Mouse (Mus musculus) heart, embryonic 16.5 days (tissue): ENCODE data around the gene Vti1b. TPM values are rescaled to one million over a fixed set of nuclear protein-coding genes. Genes with fewer than 3 reads are reported as not detected.

Source experiments
- ATAC-seq: fragments of 200-750 bp; cut with Nextera tagmentation; replicated peaks from 2 replicates; pipeline ENCODE4 v1.8.0; 2017; ENCODE audit warnings: moderate number of reproducible peaks; ENCODE audit not compliant: insufficient read depth, low FRiP score; ENCODE audit errors: extremely low read depth
- H3K27ac ChIP-seq: fragments of 300-500 bp; sonication (generic); 2 replicates; pipeline ENCODE4 v1.5.1; 2014; ENCODE audit warnings: mild to moderate bottlenecking, low read length, control low read depth, moderate library complexity
- H3K27me3 ChIP-seq: fragments of 300-500 bp; sonication (generic); 2 replicates; pipeline ENCODE4 v1.6.1; 2014; ENCODE audit warnings: low read length, mixed read lengths; ENCODE audit not compliant: control insufficient read depth, insufficient read depth
- H3K36me3 ChIP-seq: fragments of 300-500 bp; sonication (generic); 2 replicates; pipeline ENCODE4 v1.6.1; 2014; ENCODE audit not compliant: control insufficient read depth, insufficient read depth
- H3K4me1 ChIP-seq: fragments of 300-500 bp; sonication (generic); 2 replicates; pipeline ENCODE4 v1.6.1; 2014; ENCODE audit warnings: low read length, mixed read lengths; ENCODE audit not compliant: control insufficient read depth, insufficient read depth
- H3K4me2 ChIP-seq: fragments of 300-500 bp; sonication (generic); 2 replicates; pipeline ENCODE4 v1.6.1; 2014; ENCODE audit warnings: low read depth, mild to moderate bottlenecking, control low read depth, low read length
- H3K4me3 ChIP-seq: fragments of 300-500 bp; sonication (generic); 2 replicates; pipeline ENCODE4 v1.5.1; 2014; ENCODE audit warnings: mild to moderate bottlenecking, control low read depth, low read length
- H3K9ac ChIP-seq: fragments of 300-500 bp; sonication (generic); 2 replicates; pipeline ENCODE4 v1.6.1; 2014; ENCODE audit warnings: low read length, control low read depth
- H3K9me3 ChIP-seq: fragments of 300-500 bp; sonication (generic); replicated peaks from 2 replicates; pipeline ENCODE4 v1.6.1; 2016; ENCODE audit warnings: low read length; ENCODE audit not compliant: control insufficient read depth
- WGBS: fragments of 180-500 bp; shearing (Covaris S2); extraction: QIAGEN DNeasy Blood & Tissue Kit; methylation state at CpG from one replicate; pipeline ENCODE4 v1.1.7; 2014; 5-methylcytosine and 5-hydroxymethylcytosine counted together
- polyA plus RNA-seq: library from polyadenylated mRNA; unstranded; fragments of >200 nt; fragmentation: Nextera tagmentation; extraction: Ambion mirVana; gene quantifications from 2 replicates; pipeline ENCODE4 v1.2.1, GENCODE M21; 2015

Vti1b gene
- polyA plus RNA-seq, 1 experiment from 2014 or later: 98.8 TPM

DNA sequence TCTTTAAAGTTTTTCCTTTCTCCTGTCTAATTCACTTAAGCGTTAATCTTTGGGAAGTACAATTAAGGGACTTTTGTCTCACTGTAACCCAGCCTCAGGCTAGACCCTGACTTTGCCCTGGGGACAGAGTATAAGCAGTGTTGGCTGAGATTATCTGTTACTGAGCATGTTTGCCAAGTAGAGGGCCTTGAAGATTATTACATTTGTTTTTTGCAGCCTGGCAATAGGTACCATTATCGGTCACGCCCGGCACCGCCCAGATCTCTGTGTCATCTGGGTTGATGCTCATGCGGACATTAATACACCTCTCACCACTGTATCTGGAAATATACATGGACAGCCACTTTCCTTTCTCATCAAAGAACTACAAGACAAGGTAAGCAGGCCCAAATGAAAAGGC, 22.8 kb downstream of the Vti1b start:
- Histone ChIP-seq H3K4me3 (no peak overlapping the region), H3K4me1 (0 out of 2 replicates have a peak, but pooled peaks cover 3% of the 10 kb centered on the region), H3K36me3 (peaks cover under 1% of the 10 kb centered on the region; the same call in 1 of the 2 replicates), H3K9me3 (no peaks in the 10 kb centered on the region), H3K4me2 (no peak overlapping the region), H3K9ac (no peak overlapping the region), H3K27ac (no peak overlapping the region), H3K27me3 (no peaks in the 10 kb centered on the region)
- ATAC-seq: no peak
- WGBS: 91% methylated on average over 6 of the region's 6 CpGs

DNA sequence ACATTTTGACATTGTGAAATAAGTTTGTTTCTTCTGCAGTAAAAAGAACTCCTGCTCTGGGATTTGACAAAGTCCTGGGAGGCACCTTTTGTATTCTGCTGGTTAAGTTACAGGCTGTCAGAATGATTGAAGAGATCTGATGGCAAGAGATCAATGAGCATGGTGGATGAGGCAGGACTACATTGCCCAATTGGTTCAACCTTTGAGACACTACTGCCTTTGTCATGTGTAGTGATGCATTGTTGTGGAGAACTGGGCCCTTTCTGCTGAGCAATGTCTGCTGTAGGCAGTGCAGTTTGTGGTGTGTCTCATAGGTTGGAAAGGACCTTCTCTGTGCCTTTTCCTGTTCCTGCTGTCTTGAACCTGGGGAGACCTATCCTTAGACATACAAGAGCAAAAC, 31.1 kb downstream of the Vti1b start:
- H3K4me2 ChIP-seq: no peak overlapping the region
- no peak for ATAC-seq
- H3K4me3 ChIP-seq: no peak overlapping the region
- H3K9me3 ChIP-seq: no peaks in the 10 kb centered on the region
- no peaks in the 10 kb centered on the region for H3K4me1 ChIP-seq
- H3K27me3 ChIP-seq: no peaks in the 10 kb centered on the region
- no peak overlapping the region for H3K27ac ChIP-seq
- no peak overlapping the region for H3K9ac ChIP-seq
- H3K36me3 ChIP-seq: no peaks in the 10 kb centered on the region

DNA sequence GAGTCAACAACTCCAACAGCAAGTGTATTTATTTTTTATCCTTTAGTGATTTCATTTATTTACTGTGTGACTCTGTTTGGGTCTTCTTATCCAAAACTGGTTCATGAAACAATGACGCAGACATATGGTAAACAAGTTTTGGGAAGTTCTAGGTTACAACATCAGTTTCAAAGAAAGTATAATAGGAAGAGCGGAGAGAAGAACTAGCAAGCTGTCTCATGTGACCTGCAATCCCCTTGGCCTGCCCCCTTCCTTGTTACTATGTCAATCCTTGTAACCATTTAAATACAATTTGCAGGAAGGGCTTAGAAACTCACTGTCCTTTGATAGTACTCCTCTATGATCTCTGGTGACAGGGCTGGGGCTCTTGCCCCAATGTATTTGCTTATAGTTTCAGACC, 31.7 kb downstream of the Vti1b start:
- H3K4me3 ChIP-seq: no peak overlapping the region
- WGBS: 76% methylated on average over 2 of the region's 2 CpGs
- no peaks in the 10 kb centered on the region for H3K27me3 ChIP-seq
- H3K36me3 ChIP-seq: no peaks in the 10 kb centered on the region
- no peak overlapping the region for H3K27ac ChIP-seq
- H3K9ac ChIP-seq: no peak overlapping the region
- no peaks in the 10 kb centered on the region for H3K4me1 ChIP-seq
- H3K9me3 ChIP-seq: no peaks in the 10 kb centered on the region
- no peak for ATAC-seq
- H3K4me2 ChIP-seq: no peak overlapping the region

DNA sequence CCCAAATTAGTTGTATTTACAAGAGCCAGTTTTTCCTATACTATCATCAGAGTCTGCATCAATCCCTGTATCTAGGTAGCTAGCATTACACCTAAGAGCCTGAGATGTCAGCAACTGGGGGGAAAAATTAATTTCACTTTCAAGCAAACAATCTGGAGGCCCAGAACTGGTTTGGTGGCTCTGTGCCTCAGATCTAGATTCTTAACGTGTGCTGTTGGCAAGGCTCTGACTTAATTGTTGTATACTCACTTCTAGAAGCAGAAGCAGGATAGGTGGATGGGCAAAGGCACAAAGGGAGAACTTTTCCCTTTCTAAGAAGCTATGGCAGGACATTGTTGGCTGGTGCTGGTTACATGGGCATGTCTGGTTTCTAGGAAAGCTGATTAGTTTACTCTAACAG, 33.0 kb downstream of the Vti1b start:
- no peak for ATAC-seq
- no peaks in the 10 kb centered on the region for H3K36me3 ChIP-seq
- H3K9ac ChIP-seq: no peak overlapping the region
- H3K27me3 ChIP-seq: no peaks in the 10 kb centered on the region
- H3K4me1 ChIP-seq: 0 out of 2 replicates have a peak, but pooled peaks cover 5% of the 10 kb centered on the region
- 35% methylated on average over 1 of the region's 1 CpGs for WGBS
- no peak overlapping the region for H3K27ac ChIP-seq
- no peak overlapping the region for H3K4me3 ChIP-seq
- no peak overlapping the region for H3K4me2 ChIP-seq
- H3K9me3 ChIP-seq: no peaks in the 10 kb centered on the region

DNA sequence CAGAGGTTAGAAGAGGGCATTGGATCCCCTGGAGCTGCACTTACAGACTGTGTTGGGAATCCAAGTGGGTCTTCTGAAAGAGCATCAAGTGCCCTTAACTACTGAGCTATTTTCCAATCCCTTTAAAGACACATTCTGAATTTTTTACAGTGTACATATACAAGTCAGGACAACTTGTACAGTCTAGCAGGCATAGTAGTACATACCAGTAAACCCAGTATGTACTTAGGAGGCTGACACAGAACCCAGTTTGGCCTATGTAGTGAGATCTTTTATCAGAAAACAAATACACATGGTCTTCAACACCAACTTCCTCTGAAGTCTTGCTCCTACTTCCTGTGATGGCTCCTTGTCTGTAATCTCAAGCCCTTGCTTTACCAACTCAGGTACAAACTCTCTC, 33.5 kb downstream of the Vti1b start:
- no peaks in the 10 kb centered on the region for H3K36me3 ChIP-seq
- H3K27ac ChIP-seq: no peak overlapping the region
- no peak overlapping the region for H3K4me3 ChIP-seq
- H3K4me2 ChIP-seq: no peak overlapping the region
- H3K27me3 ChIP-seq: no peaks in the 10 kb centered on the region
- 0 out of 2 replicates have a peak, but pooled peaks cover 5% of the 10 kb centered on the region for H3K4me1 ChIP-seq
- no peak overlapping the region for H3K9ac ChIP-seq
- no peaks in the 10 kb centered on the region for H3K9me3 ChIP-seq
- no peak for ATAC-seq

DNA sequence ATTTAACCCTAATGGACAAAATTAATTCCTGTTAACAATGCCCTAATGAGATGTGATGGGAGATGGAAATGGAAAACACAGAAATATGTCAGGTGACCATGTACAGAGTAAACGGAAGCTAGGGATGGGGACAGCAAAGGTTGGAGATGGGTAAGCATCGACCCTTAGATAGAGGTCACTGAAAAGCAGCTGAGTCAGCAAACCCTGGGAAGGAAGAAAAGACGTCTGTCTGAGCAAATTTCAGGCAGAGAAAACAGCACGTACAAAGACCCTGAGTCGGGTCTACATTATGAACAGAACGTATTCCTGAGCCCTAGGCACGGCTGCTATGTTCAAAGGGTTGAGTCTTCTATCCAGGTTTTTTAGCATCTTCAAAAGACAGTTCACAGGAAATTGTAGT, 35.5 kb downstream of the Vti1b start:
- no peaks in the 10 kb centered on the region for H3K36me3 ChIP-seq
- no peak overlapping the region for H3K9ac ChIP-seq
- no peak overlapping the region for H3K27ac ChIP-seq
- no peak overlapping the region for H3K4me3 ChIP-seq
- peaks cover 17% of the 10 kb centered on the region for H3K27me3 ChIP-seq
- H3K4me1 ChIP-seq: 0 out of 2 replicates have a peak, but pooled peaks cover 5% of the 10 kb centered on the region
- 79% methylated on average over 7 of the region's 7 CpGs for WGBS
- no peak for ATAC-seq
- H3K9me3 ChIP-seq: no peaks in the 10 kb centered on the region
- H3K4me2 ChIP-seq: no peak overlapping the region

DNA sequence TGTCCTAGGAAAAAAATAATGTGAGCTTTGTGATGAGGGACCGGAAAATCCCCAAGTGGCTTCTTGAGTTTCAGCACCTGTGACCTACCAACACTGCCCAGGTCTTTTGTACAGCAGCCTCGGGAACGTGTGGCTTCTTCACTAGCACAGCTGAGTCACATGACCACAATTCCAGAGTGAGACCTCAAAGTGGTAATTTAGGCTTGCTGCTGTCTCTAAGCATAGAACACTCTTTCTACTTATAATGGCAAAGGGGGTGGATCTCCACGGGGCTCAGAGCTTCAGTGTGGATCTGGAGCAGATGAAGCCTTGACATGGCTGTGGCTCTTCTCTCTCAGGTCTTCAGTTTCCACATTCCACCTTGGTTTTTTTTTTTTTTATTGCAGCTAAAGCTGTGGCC, 37.4 kb downstream of the Vti1b start:
- no peak overlapping the region for H3K4me3 ChIP-seq
- H3K27ac ChIP-seq: no peak overlapping the region
- no peak overlapping the region for H3K9ac ChIP-seq
- H3K27me3 ChIP-seq: peaks cover 35% of the 10 kb centered on the region
- no peak overlapping the region for H3K4me2 ChIP-seq
- ATAC-seq: no peak
- 0 out of 2 replicates have a peak, but pooled peaks cover 9% of the 10 kb centered on the region for H3K4me1 ChIP-seq
- no peaks in the 10 kb centered on the region for H3K36me3 ChIP-seq
- 25% methylated on average over 4 of the region's 4 CpGs for WGBS
- H3K9me3 ChIP-seq: no peaks in the 10 kb centered on the region

DNA sequence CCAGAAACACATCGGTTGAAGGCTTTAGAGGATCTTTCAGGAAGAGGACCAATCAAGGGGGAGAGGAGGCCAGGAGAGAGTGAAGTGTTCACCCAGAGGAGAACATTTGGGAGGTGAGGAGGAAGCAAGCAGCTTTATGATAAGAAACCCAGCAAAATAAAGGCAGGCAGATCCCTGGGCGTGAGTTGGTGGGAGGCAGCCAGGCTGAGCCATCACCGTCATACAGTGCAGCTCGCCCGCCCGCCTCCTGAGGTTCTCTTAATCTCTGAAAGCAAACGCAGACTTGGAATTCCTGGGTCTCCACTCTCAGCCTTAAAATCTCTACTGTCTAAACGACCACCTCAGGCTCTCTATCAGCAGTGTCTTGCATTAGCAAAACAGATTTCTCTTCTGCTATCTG, 37.8 kb downstream of the Vti1b start:
- WGBS: 22% methylated on average over 8 of the region's 8 CpGs
- no peaks in the 10 kb centered on the region for H3K36me3 ChIP-seq
- H3K27ac ChIP-seq: no peak overlapping the region
- no peak for ATAC-seq
- no peak overlapping the region for H3K9ac ChIP-seq
- peaks cover 38% of the 10 kb centered on the region for H3K27me3 ChIP-seq
- H3K4me1 ChIP-seq: 0 out of 2 replicates have a peak, but pooled peaks cover 9% of the 10 kb centered on the region
- no peak overlapping the region for H3K4me2 ChIP-seq
- no peaks in the 10 kb centered on the region for H3K9me3 ChIP-seq
- H3K4me3 ChIP-seq: no peak overlapping the region

DNA sequence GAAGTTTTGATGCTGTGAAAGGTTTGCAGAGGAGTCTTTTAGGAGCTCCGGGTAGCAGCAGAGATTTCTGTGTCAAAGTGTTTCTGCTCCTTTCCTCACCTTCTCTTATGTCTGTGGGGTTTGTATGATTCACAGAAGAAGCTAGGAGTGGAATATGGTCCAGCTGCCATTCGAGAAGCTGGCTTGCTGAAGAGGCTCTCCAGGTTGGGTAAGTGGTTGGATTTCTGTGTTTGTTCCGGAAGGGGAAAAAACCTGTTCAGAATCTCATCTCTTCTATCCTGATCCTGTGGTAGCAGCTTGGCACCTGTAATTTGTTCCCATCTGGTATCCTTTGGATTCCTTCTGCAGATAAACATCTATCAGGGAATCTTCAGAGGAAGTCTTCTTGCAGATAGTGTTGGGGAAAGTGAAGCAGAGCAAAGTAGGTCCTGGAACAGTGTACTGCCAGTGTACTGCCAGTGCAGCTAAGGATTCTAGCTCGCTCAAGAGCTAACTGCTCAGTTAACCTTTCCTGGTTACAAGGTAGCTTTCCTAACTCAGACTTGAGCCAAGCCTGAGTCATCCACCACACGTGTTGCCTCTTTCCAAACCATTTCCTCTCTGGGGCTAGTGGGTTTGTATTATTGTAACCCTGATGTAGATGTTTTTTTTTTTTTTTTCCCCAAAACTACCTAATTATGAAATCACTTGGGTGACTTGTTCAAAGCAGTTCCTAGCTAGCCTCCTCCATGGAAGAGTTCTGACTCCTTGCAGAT, 40.6 kb downstream of the Vti1b start:
- no peak overlapping the region for H3K9ac ChIP-seq
- H3K4me1 ChIP-seq: 0 out of 2 replicates have a peak, but pooled peaks cover 9% of the 10 kb centered on the region
- no peak for ATAC-seq
- no peaks in the 10 kb centered on the region for H3K9me3 ChIP-seq
- no peaks in the 10 kb centered on the region for H3K36me3 ChIP-seq
- H3K4me2 ChIP-seq: no peak overlapping the region
- H3K27ac ChIP-seq: no peak overlapping the region
- 32% methylated on average over 5 of the region's 5 CpGs for WGBS
- peak overlapping the region; percentile 48; the same call in 1 of the 2 replicates for H3K4me3 ChIP-seq
- peaks cover 39% of the 10 kb centered on the region for H3K27me3 ChIP-seq
